Mouse (Mus musculus) lung, adult 2 months (tissue): Measurements from ENCODE around the gene C1qtnf6. TPM values are rescaled to one million over a fixed set of nuclear protein-coding genes. Genes with fewer than 3 reads are reported as not detected.
A peak's percentile ranks its signal among the peaks of the same experiment; 100 is the strongest.

Experiments
- DNase-seq: peaks from one replicate; pipeline ENCODE4 v3.0.0; 2022
- H3K4me1 ChIP-seq: fragments of 200-500 bp; 2 replicates; pipeline ENCODE4 v1.6.1; 2011; ENCODE audit warnings: low read length; ENCODE audit not compliant: control insufficient read depth, insufficient read depth
- H3K4me3 ChIP-seq: fragments of 200-500 bp; replicated peaks from 2 replicates; pipeline ENCODE3; 2011; ENCODE audit warnings: low read depth, mild to moderate bottlenecking, control low read depth, low read length; ENCODE audit errors: extremely low read depth
- CTCF ChIP-seq: fragments of 200-500 bp; IDR thresholded peaks from 2 replicates; pipeline ENCODE4 v1.5.1; 2011; ENCODE audit warnings: mild to moderate bottlenecking, low read length, control low read depth; ENCODE audit not compliant: insufficient read depth
- POLR2A ChIP-seq: fragments of 200-500 bp; IDR thresholded peaks from 2 replicates; pipeline ENCODE4 v1.6.1; 2011; ENCODE audit warnings: low read depth, mild to moderate bottlenecking, control low read depth, low read length, borderline replicate concordance; ENCODE audit errors: extremely low read depth
- WGBS: fragments of 180-500 bp; shearing (Covaris S2); methylation state at CpG from one replicate; pipeline ENCODE4 v1.1.7; 2018; 5-methylcytosine and 5-hydroxymethylcytosine counted together
- polyA plus RNA-seq: library from polyadenylated mRNA; depleted of rRNA; stranded (reverse); fragments of >200 nt; gene quantifications from 2 replicates; pipeline ENCODE4 v1.2.3, GENCODE M21; 2012

The C1qtnf6 gene
- polyA plus RNA-seq, 1 experiment, result 23.0 TPM

GRCm38 (mm10) chr15:78533346-78533835 lies 2.2 kb upstream of the C1qtnf6 start:
- DNase-seq, result no peak
- 61% methylated on average over 10 of the region's 10 CpGs for WGBS
- TF ChIP-seq CTCF (no peak), POLR2A (no peak)
- H3K4me1 ChIP-seq, result peaks cover 12% of the 10 kb centered on the region; the same call in 1 of the 2 replicates
- H3K4me3 ChIP-seq, result no peak overlapping the region

GRCm38 (mm10) chr15:78532566-78533345 lies 1.5 kb upstream of the C1qtnf6 start:
- Histone ChIP-seq H3K4me1 (peaks cover 12% of the 10 kb centered on the region; the same call in 1 of the 2 replicates), H3K4me3 (no peak overlapping the region)
- DNase-seq, result no peak
- no peak for TF ChIP-seq POLR2A
- TF ChIP-seq CTCF, result no peak
- 58% methylated on average over 10 of the region's 10 CpGs for WGBS

GRCm38 (mm10) chr15:78531901-78532469 lies 769 bp upstream of the C1qtnf6 start:
- under 1% methylated on average over 25 of the region's 25 CpGs for WGBS
- DNase-seq, result peak; percentile 95
- H3K4me3 ChIP-seq, result peak overlapping the region; percentile 36
- peaks cover 12% of the 10 kb centered on the region; the same call in 1 of the 2 replicates for H3K4me1 ChIP-seq
- TF ChIP-seq CTCF (peak; percentile 91), POLR2A (peak; percentile 26; the same call in 1 of the 2 replicates)

GRCm38 (mm10) chr15:78531451-78531720 lies 170 bp upstream of the C1qtnf6 start:
- TF ChIP-seq POLR2A (no peak), CTCF (no peak)
- H3K4me3 ChIP-seq, result no peak overlapping the region
- WGBS, result 54% methylated on average over 4 of the region's 4 CpGs
- DNase-seq, result peak; percentile 21
- peaks cover 12% of the 10 kb centered on the region; the same call in 1 of the 2 replicates for H3K4me1 ChIP-seq

GRCm38 (mm10) chr15:78530141-78530540 lies 1.1 kb downstream of the C1qtnf6 start:
- no peak overlapping the region for H3K4me3 ChIP-seq
- DNase-seq, result no peak
- peaks cover 12% of the 10 kb centered on the region; the same call in 1 of the 2 replicates for H3K4me1 ChIP-seq
- TF ChIP-seq CTCF, result no peak
- TF ChIP-seq POLR2A, result no peak
- WGBS, result 83% methylated on average over 3 of the region's 3 CpGs

- TF ChIP-seq CTCF (no peak), POLR2A (peak; percentile 64; the same call in 1 of the 2 replicates)
- peak overlapping the region; percentile 62 for H3K4me3 ChIP-seq
- DNase-seq, result peak; percentile 70
- 17% methylated on average over 15 of the region's 15 CpGs for WGBS
- H3K4me1 ChIP-seq, result peaks cover 12% of the 10 kb centered on the region; the same call in 1 of the 2 replicates
Observed at GRCm38 (mm10) chr15:78529428-78529990, 1.7 kb downstream of the C1qtnf6 start.

- DNase-seq, result peak; percentile 17
- Histone ChIP-seq H3K4me3 (peak overlapping the region; percentile 62), H3K4me1 (peaks cover 12% of the 10 kb centered on the region; the same call in 1 of the 2 replicates)
- 20% methylated on average over 11 of the region's 11 CpGs for WGBS
- no peak for TF ChIP-seq CTCF
- no peak for TF ChIP-seq POLR2A
Observed at GRCm38 (mm10) chr15:78528726-78529411, 2.3 kb downstream of the C1qtnf6 start.

GRCm38 (mm10) chr15:78527973-78528372 lies 3.2 kb downstream of the C1qtnf6 start:
- Histone ChIP-seq H3K4me3 (no peak overlapping the region), H3K4me1 (peaks cover 12% of the 10 kb centered on the region; the same call in 1 of the 2 replicates)
- TF ChIP-seq CTCF (no peak), POLR2A (no peak)
- no peak for DNase-seq
- 42% methylated on average over 7 of the region's 7 CpGs for WGBS

- H3K4me1 ChIP-seq, result peaks cover 6% of the 10 kb centered on the region
- TF ChIP-seq POLR2A, result no peak
- no peak for TF ChIP-seq CTCF
- 86% methylated on average over 5 of the region's 5 CpGs for WGBS
- no peak for DNase-seq
- H3K4me3 ChIP-seq, result no peak overlapping the region
Observed at GRCm38 (mm10) chr15:78524163-78524562, 7.1 kb downstream of the C1qtnf6 start.
